Mouse (Mus musculus) G1E (cell line): Measurements from ENCODE around the gene Nhsl2.

Source experiments
- CTCF ChIP-seq: IDR thresholded peaks from 2 replicates; pipeline ENCODE4 v1.5.1; 2012; ENCODE audit warnings: low read depth, low read length, inconsistent platforms, mixed read lengths
- GATA1 ChIP-seq: IDR thresholded peaks from 2 replicates; pipeline ENCODE4 v1.6.1; 2012; ENCODE audit warnings: borderline replicate concordance, low read length, inconsistent platforms, mixed read lengths
- TAL1 ChIP-seq: conservative IDR thresholded peaks from 2 replicates; pipeline ENCODE4 v1.6.1; 2012; ENCODE audit warnings: low read depth, low read length, inconsistent platforms, mixed read lengths

- TF ChIP-seq GATA1 (no peak), CTCF (no peak), TAL1 (no peak)
These were observed 226.0 kb downstream of the Nhsl2 start for GRCm38 (mm10) chrX:102075158-102075557.
